Mouse (Mus musculus) embryonic facial prominence, embryonic 12.5 days (tissue): ENCODE data around the gene Tbx1. TPM values are rescaled to one million over a fixed set of nuclear protein-coding genes. Genes with fewer than 3 reads are reported as not detected.
A peak's percentile ranks its signal among the peaks of the same experiment; 100 is the strongest.
"Not testable (repeated sequence)": the region's sequence is repeated elsewhere in the genome, so short reads cannot be mapped to it uniquely, and the experiment has no call there.

Experiments
- ATAC-seq: fragments of 200-750 bp; cut with Nextera tagmentation; 2 replicates; pipeline ENCODE4 v1.8.0; 2017; ENCODE audit not compliant: insufficient number of reproducible peaks, insufficient read depth, low FRiP score, low TSS enrichment
- H3K27ac ChIP-seq: fragments of 300-500 bp; sonication (generic); 2 replicates; pipeline ENCODE4 v1.5.1; 2016; ENCODE audit warnings: mild to moderate bottlenecking
- H3K27me3 ChIP-seq: fragments of 300-500 bp; sonication (generic); 2 replicates; pipeline ENCODE4 v1.6.1; 2016; ENCODE audit warnings: mild to moderate bottlenecking, moderate library complexity
- H3K36me3 ChIP-seq: fragments of 300-500 bp; sonication (generic); 2 replicates; pipeline ENCODE4 v1.6.1; 2016; ENCODE audit warnings: mild to moderate bottlenecking
- H3K4me1 ChIP-seq: fragments of 300-500 bp; sonication (generic); 2 replicates; pipeline ENCODE4 v1.6.1; 2016
- H3K4me2 ChIP-seq: fragments of 300-500 bp; sonication (generic); replicated peaks from 2 replicates; pipeline ENCODE4 v1.6.1; 2016; ENCODE audit warnings: mild to moderate bottlenecking, moderate library complexity
- H3K4me3 ChIP-seq: fragments of 300-500 bp; sonication (generic); 2 replicates; pipeline ENCODE4 v1.5.1; 2016; ENCODE audit warnings: mild to moderate bottlenecking
- H3K9ac ChIP-seq: fragments of 300-500 bp; sonication (generic); 2 replicates; pipeline ENCODE4 v1.6.1; 2016; ENCODE audit warnings: mild to moderate bottlenecking, moderate library complexity
- H3K9me3 ChIP-seq: fragments of 300-500 bp; sonication (generic); 2 replicates; pipeline ENCODE4 v1.6.1; 2016; ENCODE audit warnings: mild to moderate bottlenecking, moderate library complexity
- WGBS: fragments of 180-500 bp; shearing (Covaris S2); methylation state at CpG from one replicate; pipeline ENCODE4 v1.1.7; 2016; 5-methylcytosine and 5-hydroxymethylcytosine counted together
- polyA plus RNA-seq: library from polyadenylated mRNA; unstranded; fragments of >200 nt; fragmentation: Nextera tagmentation; extraction: Ambion mirVana; gene quantifications from 2 replicates; pipeline ENCODE4 v1.2.1, GENCODE M21; 2016

Gene Tbx1
- polyA plus RNA-seq, 1 experiment from 2014 or later = 21.9 TPM

- Histone ChIP-seq H3K9me3 (no peaks in the 10 kb centered on the region), H3K27ac (no peak overlapping the region), H3K4me1 (no peaks in the 10 kb centered on the region), H3K9ac (no peak overlapping the region), H3K27me3 (no peaks in the 10 kb centered on the region), H3K36me3 (no peaks in the 10 kb centered on the region), H3K4me3 (no peak overlapping the region), H3K4me2 (no peak overlapping the region)
- ATAC-seq = no peak
- WGBS = 88% methylated on average over 3 of the region's 3 CpGs
Measured at GRCm38 (mm10) chr16:18537407-18537990, 53.0 kb downstream of the Tbx1 start.

GRCm38 (mm10) chr16:18533061-18533460, 57.4 kb downstream of the Tbx1 start:
- H3K4me3 ChIP-seq, H3K36me3 ChIP-seq, H3K4me2 ChIP-seq, H3K27me3 ChIP-seq, H3K9me3 ChIP-seq, H3K27ac ChIP-seq, H3K4me1 ChIP-seq, H3K9ac ChIP-seq: not testable (repeated sequence)
- 95% methylated on average over 7 of the region's 7 CpGs for WGBS
- ATAC-seq = peak; percentile 99

Other genes with a start within 250 kb of the Tbx1 start
- gene Tango2, start 242.6 kb downstream of the Tbx1 start, polyA plus RNA-seq = 22.5 and 30.1 TPM in 2 replicates
- gene Arvcf, start 242.5 kb downstream of the Tbx1 start, polyA plus RNA-seq = 44.4 and 47.0 TPM in 2 replicates
- 15.7 and 19.8 TPM in 2 replicates for gene Txnrd2, start 164.3 kb downstream of the Tbx1 start, polyA plus RNA-seq
- 56.1 and 59.7 TPM in 2 replicates for gene Comt, start 163.8 kb downstream of the Tbx1 start, polyA plus RNA-seq
- gene Gnb1l, start 92.0 kb downstream of the Tbx1 start, polyA plus RNA-seq = 16.9 and 17.5 TPM in 2 replicates
- gene Rtl10, start 91.8 kb downstream of the Tbx1 start, polyA plus RNA-seq = 4.1 and 4.2 TPM in 2 replicates
- gene Gp1bb, start 31.7 kb upstream of the Tbx1 start, polyA plus RNA-seq = 4.3 and 4.7 TPM in 2 replicates
- gene Gm49601, start 35.8 kb upstream of the Tbx1 start, polyA plus RNA-seq = 8.1 and 10.4 TPM in 2 replicates
- 45.5 and 47.2 TPM in 2 replicates for gene Sept5, start 39.3 kb upstream of the Tbx1 start, polyA plus RNA-seq
- 30.5 and 32.0 TPM in 2 replicates for gene Cldn5, start 186.2 kb upstream of the Tbx1 start, polyA plus RNA-seq
- gene Ufd1, start 221.1 kb upstream of the Tbx1 start, polyA plus RNA-seq = 104 and 110 TPM in 2 replicates
- gene Cdc45, start 221.3 kb upstream of the Tbx1 start, polyA plus RNA-seq = 51.4 and 56.3 TPM in 2 replicates
- gene 2510002D24Rik, start 245.9 kb upstream of the Tbx1 start, polyA plus RNA-seq = 38.2 and 38.3 TPM in 2 replicates
- not detected in 2 replicates for gene Gm28539, start 245.9 kb upstream of the Tbx1 start, polyA plus RNA-seq